Mouse (Mus musculus) activated CD4-positive, CD25-positive, alpha-beta regulatory T cell, adult 4 months (primary cell): ENCODE measurements around the gene Gm382. TPM values are rescaled to one million over a fixed set of nuclear protein-coding genes. Genes with fewer than 3 reads are reported as not detected.

ENCODE experiments used
- ATAC-seq: one replicate; pipeline ENCODE4 v1.8.0; 2017
- polyA plus RNA-seq, 2 experiments: library from polyadenylated mRNA; unstranded; fragments of 100-300 nt; shearing (Covaris generic); gene quantifications; one replicate each; pipeline ENCODE4 v1.2.1; 2017

The Gm382 gene
- polyA plus RNA-seq, result not detected

DNA sequence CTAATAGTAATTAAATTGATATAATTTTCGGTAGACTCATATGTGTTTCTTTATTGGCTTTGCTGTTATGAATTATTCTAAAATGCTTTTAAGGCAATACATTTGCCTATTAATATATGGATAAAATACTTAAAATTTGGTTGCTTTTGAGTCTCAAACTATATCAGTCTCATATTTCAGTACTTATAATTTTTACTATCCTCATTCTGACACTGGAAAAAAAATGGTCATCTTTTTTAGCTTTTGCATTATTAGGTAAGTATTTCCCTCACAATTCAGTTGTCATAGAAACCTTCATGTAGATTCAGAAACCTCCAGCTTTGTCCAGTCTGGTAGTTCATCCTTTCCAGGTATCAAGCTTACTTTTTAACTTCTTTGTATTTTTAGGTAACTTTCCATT is at the start of gene Gm382:
Gene Gm382 (plus strand): TSS at position 301 of the 400 bp plus-strand sequence.
- ATAC-seq, result no peak

DNA sequence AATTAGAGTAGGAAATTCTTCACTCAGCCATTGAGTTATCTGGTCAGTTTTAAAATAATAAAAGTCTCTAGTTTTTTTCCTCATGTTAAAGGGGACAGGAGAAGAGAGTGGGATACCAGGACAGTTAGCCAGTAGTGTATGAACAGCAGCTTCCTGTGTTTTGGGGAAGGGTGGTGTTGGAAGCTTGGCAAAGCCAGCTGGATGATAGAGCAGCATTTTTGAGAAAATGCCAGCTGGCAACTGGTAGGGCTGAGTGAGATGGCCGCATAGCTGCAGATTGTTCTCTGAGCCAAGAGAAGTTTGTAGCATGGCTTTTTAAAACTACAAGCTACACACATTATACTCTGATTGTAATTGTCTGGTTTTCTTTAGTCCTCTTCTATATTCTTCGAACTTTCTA is 30.4 kb downstream of the Gm382 start:
- no peak for ATAC-seq

DNA sequence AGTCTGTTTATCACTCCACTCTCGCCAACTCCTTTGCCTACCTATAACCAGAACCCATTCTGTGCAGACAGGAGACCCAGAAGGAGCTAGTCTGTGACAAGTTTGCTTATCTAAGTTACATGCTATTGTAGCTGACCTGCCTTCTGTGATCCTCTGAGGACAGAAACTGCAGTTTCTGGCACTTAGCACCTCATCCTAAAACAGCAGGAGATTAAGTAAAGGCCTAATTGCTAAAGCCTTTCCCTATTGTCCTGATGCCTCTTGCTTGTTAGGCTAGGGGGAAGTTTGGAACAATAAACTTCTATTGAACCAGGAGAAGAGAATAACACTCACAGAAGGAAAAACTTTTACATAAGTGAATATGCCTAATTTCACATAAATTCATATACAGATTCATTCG is 51.5 kb downstream of the Gm382 start:
- no peak for ATAC-seq

DNA sequence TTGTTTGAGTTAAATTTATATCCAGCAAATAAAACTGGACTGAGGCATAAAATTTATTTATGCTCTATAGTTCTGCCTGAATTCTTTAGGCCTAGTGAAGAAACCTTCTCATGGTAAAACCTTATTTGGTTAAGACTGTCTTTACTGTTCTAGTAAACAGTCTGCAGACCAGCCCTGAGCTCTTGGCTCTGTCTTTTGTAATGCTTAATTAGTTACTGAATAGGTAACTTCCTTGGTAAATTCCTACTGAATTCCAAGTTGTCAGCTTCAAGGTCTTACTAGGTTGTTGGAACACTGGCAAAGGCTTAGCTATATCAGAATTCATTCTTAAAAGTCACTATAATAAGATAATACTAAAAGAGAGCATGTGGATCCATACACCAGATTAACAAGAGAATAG is 53.3 kb downstream of the Gm382 start:
- no peak for ATAC-seq

DNA sequence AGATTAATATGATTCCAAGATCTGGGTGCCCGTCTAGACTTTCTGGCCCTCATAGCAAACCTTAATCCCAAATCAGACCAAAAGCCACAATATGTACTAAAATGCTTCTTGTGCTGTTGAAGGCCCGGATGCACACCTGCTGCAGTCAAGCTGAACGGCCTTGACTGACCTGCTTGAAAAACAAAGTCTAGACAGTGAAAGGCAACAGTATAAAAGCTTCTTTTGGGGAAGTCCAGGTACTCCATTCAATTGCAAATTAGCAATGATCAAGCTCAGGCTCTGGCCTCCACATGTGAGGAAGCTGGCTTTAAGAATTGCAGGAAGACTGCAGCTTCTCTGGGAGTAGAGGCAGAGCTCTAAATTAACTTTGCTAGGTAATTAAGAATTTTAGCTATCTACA is 54.2 kb downstream of the Gm382 start:
- ATAC-seq, result no peak

DNA sequence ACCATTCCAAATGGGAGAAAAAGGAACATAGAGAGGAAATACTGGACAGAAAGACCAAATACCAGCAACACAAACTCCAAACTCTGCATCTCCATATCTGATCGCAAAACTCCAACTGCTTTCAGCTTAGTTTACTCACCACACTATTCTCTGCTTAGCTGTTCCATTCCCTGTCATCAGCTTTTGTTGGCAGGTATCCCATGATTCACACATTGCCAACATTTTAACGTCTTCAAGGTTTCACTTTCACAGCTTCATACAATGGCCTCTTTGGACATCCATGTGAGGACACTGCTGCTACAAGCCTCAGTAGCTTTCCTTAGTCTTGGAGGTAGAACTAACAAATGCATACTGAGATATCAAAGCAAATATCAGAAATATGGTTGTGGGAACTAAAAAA is 64.6 kb downstream of the Gm382 start:
- no peak for ATAC-seq

Other genes with a start within 250 kb of the Gm382 start
- gene 4932411N23Rik, start 224.1 kb upstream of the Gm382 start, polyA plus RNA-seq, result not detected